In genomic region chr8:108387913-108388274, GRCm38 (mm10) we compare ENCODE assay signal across 9 mouse cellular contexts.
DNase-seq lines count a peak whose midpoint lies in the region; ATAC-seq and TF ChIP-seq lines count a peak whose summit lies in the region.
"Had no signal": no experiment of that assay in that cellular context is flagged by ENCODE, and none has a peak within 500 bp of the region (broad histone marks: within the 10 kb centered on the region; RNA-seq: fewer than 3 reads in every experiment).

No protein-coding gene starts in this region.

- H3K4me2 ChIP-seq in hindbrain, embryonic 14.5 days (replicated peaks) = peak overlapping the region; percentile 40
- peak overlapping the region; percentile 30; the same call in 1 of the 2 replicates for H3K4me2 ChIP-seq in midbrain, embryonic 13.5 days (replicated peaks)

- no peaks in the 10 kb centered on the region for H3K9me3 ChIP-seq in forebrain, embryonic 10.5 days
- no peaks in the 10 kb centered on the region for H3K9me3 ChIP-seq in hindbrain, embryonic 14.5 days (ENCODE audit: control insufficient read depth, low read length)
- H3K9me3 ChIP-seq in midbrain, embryonic 13.5 days = no peaks in the 10 kb centered on the region

- DNase-seq in ZHBTc4 (ENCODE audit: low read depth, low spot score) = peak; percentile 2
- DNase-seq in forebrain, embryonic 10.5 days (ENCODE audit: extremely low spot score, low spot score) = no peak
- DNase-seq in hindbrain, embryonic 14.5 days (ENCODE audit: low spot score) = no peak
- no peak for DNase-seq in cerebellum, adult 2 months
- DNase-seq in cerebellum, postnatal 14 days = no peak
- DNase-seq in spleen, postnatal 36 days (ENCODE audit: low spot score in 2 of 2) = no peak
- DNase-seq in adrenal gland, adult (ENCODE audit: inconsistent age in 2 of 2, low spot score in 1 of 2) = no peak
- DNase-seq: thymus, postnatal 4 days had no signal

- H3K4me1 ChIP-seq in forebrain, embryonic 10.5 days = peaks cover 35% of the 10 kb centered on the region
- H3K4me1 ChIP-seq in hindbrain, embryonic 14.5 days (replicated peaks; ENCODE audit: control insufficient read depth, insufficient read depth, low read length) = peaks cover 35% of the 10 kb centered on the region
- H3K4me1 ChIP-seq in midbrain, embryonic 13.5 days (replicated peaks) = peaks cover 39% of the 10 kb centered on the region
- no peaks in the 10 kb centered on the region; the same call in 1 of the 2 replicates for H3K4me1 ChIP-seq in cerebellum, adult 2 months (ENCODE audit: control insufficient read depth, insufficient read depth, low read length)

- 0 out of 2 replicates have a peak, but pooled peaks cover 7% of the 10 kb centered on the region for H3K27me3 ChIP-seq in forebrain, embryonic 10.5 days (ENCODE audit: poor library complexity, severe bottlenecking)
- H3K27me3 ChIP-seq in hindbrain, embryonic 14.5 days (ENCODE audit: control insufficient read depth, insufficient read depth, low read length) = peaks cover 3% of the 10 kb centered on the region; the same call in 1 of the 2 replicates
- H3K27me3 ChIP-seq in midbrain, embryonic 13.5 days = 0 out of 2 replicates have a peak, but pooled peaks cover 11% of the 10 kb centered on the region
- no peaks in the 10 kb centered on the region for H3K27me3 ChIP-seq in cerebellum, adult 2 months (ENCODE audit: control insufficient read depth, insufficient read depth, low read length)

- peak overlapping the region; percentile 76; the same call in 1 of the 2 replicates for H3K27ac ChIP-seq in forebrain, embryonic 10.5 days
- H3K27ac ChIP-seq in hindbrain, embryonic 14.5 days = peak overlapping the region; percentile 66; the same call in 1 of the 2 replicates
- H3K27ac ChIP-seq in midbrain, embryonic 13.5 days = peak overlapping the region; percentile 73; the same call in 1 of the 2 replicates
- no peak overlapping the region for H3K27ac ChIP-seq in cerebellum, adult 2 months (ENCODE audit: insufficient read depth, low read length)

- H3K9ac ChIP-seq in hindbrain, embryonic 14.5 days = peak overlapping the region; percentile 36; the same call in 1 of the 2 replicates
- no peak overlapping the region for H3K9ac ChIP-seq in midbrain, embryonic 13.5 days (replicated peaks)

- WGBS in forebrain, embryonic 10.5 days = 75% methylated on average over 8 of the region's 8 CpGs
- WGBS in hindbrain, embryonic 14.5 days = 44% methylated on average over 8 of the region's 8 CpGs
- 39% methylated on average over 8 of the region's 8 CpGs for WGBS in midbrain, embryonic 13.5 days
- 25% methylated on average over 8 of the region's 8 CpGs for WGBS in cerebellum, adult 2 months

- no peaks in the 10 kb centered on the region for H3K36me3 ChIP-seq in forebrain, embryonic 10.5 days (replicated peaks)
- no peaks in the 10 kb centered on the region for H3K36me3 ChIP-seq in hindbrain, embryonic 14.5 days (replicated peaks; ENCODE audit: control insufficient read depth, insufficient read depth)
- no peaks in the 10 kb centered on the region for H3K36me3 ChIP-seq in midbrain, embryonic 13.5 days

- TF ChIP-seq POLR2A in cerebellum, adult 2 months (IDR thresholded peaks at IDR 0.05; ENCODE audit: borderline replicate concordance, insufficient read depth, low read length) = no peak

- no peak for TF ChIP-seq CTCF in cerebellum, adult 2 months (IDR thresholded peaks at IDR 0.05; ENCODE audit: borderline replicate concordance, insufficient read depth, low read depth, low read length)

- ATAC-seq in hindbrain, embryonic 14.5 days (ENCODE audit: low FRiP score) = 0 out of 2 replicates have a peak, but pooled peaks have one; percentile 25
- ATAC-seq in midbrain, embryonic 13.5 days = peak; percentile 67

- H3K4me3 ChIP-seq in forebrain, embryonic 10.5 days = peak overlapping the region; percentile 23; the same call in 1 of the 2 replicates
- no peak overlapping the region for H3K4me3 ChIP-seq in hindbrain, embryonic 14.5 days (replicated peaks; ENCODE audit: low read length)
- H3K4me3 ChIP-seq in midbrain, embryonic 13.5 days (replicated peaks) = no peak overlapping the region
- no peak overlapping the region for H3K4me3 ChIP-seq in cerebellum, adult 2 months (replicated peaks; ENCODE audit: insufficient read depth, low read depth, low read length)
